In genomic region chr2:69084416-69084815, GRCm38 (mm10) we compare ENCODE assay signal across 19 mouse cellular contexts. TPM values are rescaled to one million over a fixed set of nuclear protein-coding genes. Genes with fewer than 3 reads are reported as not detected.
DNase-seq lines count a peak whose midpoint lies in the region; ATAC-seq lines count a peak whose summit lies in the region.
"Had no signal": no experiment of that assay in that cellular context is flagged by ENCODE, and none has a peak within 500 bp of the region (broad histone marks: within the 10 kb centered on the region; RNA-seq: fewer than 3 reads in every experiment).

No protein-coding gene starts in this region.

- 0 out of 2 replicates have a peak, but pooled peaks cover 10% of the 10 kb centered on the region for H3K4me1 ChIP-seq in kidney, embryonic 15.5 days
- H3K4me1 ChIP-seq in limb, embryonic 13.5 days = peaks cover 25% of the 10 kb centered on the region; the same call in 1 of the 2 replicates
- H3K4me1 ChIP-seq: liver, embryonic 13.5 days had no signal

- ATAC-seq in kidney, embryonic 15.5 days (replicated peaks; ENCODE audit: low FRiP score) = no peak
- 0 out of 2 replicates have a peak, but pooled peaks have one; percentile 28 for ATAC-seq in limb, embryonic 13.5 days (ENCODE audit: low FRiP score, low read depth)
- ATAC-seq: forebrain, embryonic 15.5 days; hindbrain, postnatal 0 days had no signal

- no peak overlapping the region for H3K4me2 ChIP-seq in kidney, embryonic 15.5 days
- H3K4me2 ChIP-seq in limb, embryonic 13.5 days (replicated peaks) = no peak overlapping the region
- H3K4me2 ChIP-seq: forebrain, embryonic 15.5 days; liver, embryonic 13.5 days; lung, embryonic 14.5 days had no signal

- H3K27ac ChIP-seq in kidney, embryonic 15.5 days = peak overlapping the region; percentile 45; the same call in 1 of the 2 replicates
- H3K27ac ChIP-seq in limb, embryonic 13.5 days = peak overlapping the region; percentile 10; the same call in 1 of the 2 replicates
- H3K27ac ChIP-seq: forebrain, embryonic 15.5 days; hindbrain, embryonic 10.5 days; hindbrain, postnatal 0 days; liver, embryonic 13.5 days; midbrain, embryonic 10.5 days had no signal

- H3K4me3 ChIP-seq in kidney, embryonic 15.5 days (replicated peaks) = no peak overlapping the region
- H3K4me3 ChIP-seq in limb, embryonic 13.5 days = no peak overlapping the region
- H3K4me3 ChIP-seq: forebrain, embryonic 15.5 days; hindbrain, embryonic 10.5 days; liver, embryonic 13.5 days; midbrain, embryonic 10.5 days had no signal

- H3K9ac ChIP-seq in kidney, embryonic 15.5 days = no peak overlapping the region
- H3K9ac ChIP-seq in limb, embryonic 13.5 days = no peak overlapping the region
- H3K9ac ChIP-seq: forebrain, embryonic 15.5 days; liver, embryonic 13.5 days; lung, embryonic 14.5 days had no signal

- 50% methylated on average over 6 of the region's 6 CpGs for whole genome bisulfite sequencing in kidney, embryonic 15.5 days
- WGBS in limb, embryonic 13.5 days = 32% methylated on average over 6 of the region's 6 CpGs

- H3K9me3 ChIP-seq in kidney, embryonic 15.5 days (replicated peaks) = no peaks in the 10 kb centered on the region
- H3K9me3 ChIP-seq in limb, embryonic 13.5 days = no peaks in the 10 kb centered on the region
- H3K9me3 ChIP-seq: forebrain, embryonic 15.5 days; hindbrain, embryonic 10.5 days; liver, embryonic 13.5 days; midbrain, embryonic 10.5 days had no signal

- no peak for DNase-seq in kidney, postnatal 10 days
- DNase-seq in right cerebral cortex, adult 18-20 months = peak; percentile 28
- DNase-seq in right cerebral cortex, postnatal 14 days = no peak
- no peak for DNase-seq in lung, postnatal 14 days
- DNase-seq in thymus, postnatal 36 days = no peak
- DNase-seq: adrenal gland, postnatal 36 days; B cell, adult 2 months; cerebellum, adult 18-20 months; kidney, adult 11 months; kidney, postnatal 4 days; liver, embryonic 13.5 days; lung, embryonic 14.5 days; lung, postnatal 4 days had no signal

- H3K27me3 ChIP-seq in kidney, embryonic 15.5 days = no peaks in the 10 kb centered on the region
- no peaks in the 10 kb centered on the region for H3K27me3 ChIP-seq in limb, embryonic 13.5 days
- H3K27me3 ChIP-seq: forebrain, embryonic 15.5 days; liver, embryonic 13.5 days had no signal

- H3K36me3 ChIP-seq in kidney, embryonic 15.5 days = no peaks in the 10 kb centered on the region
- peaks cover 5% of the 10 kb centered on the region; the same call in 1 of the 2 replicates for H3K36me3 ChIP-seq in limb, embryonic 13.5 days
- H3K36me3 ChIP-seq: hindbrain, embryonic 10.5 days; liver, embryonic 13.5 days; midbrain, embryonic 10.5 days had no signal

RNA-seq across cellular contexts. Expression of gene Nostrin, which starts 51.2 kb away (rescaled TPM):
- polyA plus RNA-seq in kidney, embryonic 15.5 days (2015; fragmentation: Nextera tagmentation; extraction: Ambion mirVana) = 6.4 and 7.5 TPM in 2 replicates
- polyA plus RNA-seq in limb, embryonic 13.5 days (2015; fragmentation: Nextera tagmentation; extraction: Ambion mirVana) = 0.92 and 1.1 TPM in 2 replicates
